Mouse (Mus musculus) spleen, adult 12 weeks (tissue): ENCODE measurements around the gene Pdia5.

ENCODE experiments used
- DNase-seq: peaks from one replicate; pipeline ENCODE4 v3.0.0; 2022; ENCODE audit warnings: low spot score

The Pdia5 gene

DNA sequence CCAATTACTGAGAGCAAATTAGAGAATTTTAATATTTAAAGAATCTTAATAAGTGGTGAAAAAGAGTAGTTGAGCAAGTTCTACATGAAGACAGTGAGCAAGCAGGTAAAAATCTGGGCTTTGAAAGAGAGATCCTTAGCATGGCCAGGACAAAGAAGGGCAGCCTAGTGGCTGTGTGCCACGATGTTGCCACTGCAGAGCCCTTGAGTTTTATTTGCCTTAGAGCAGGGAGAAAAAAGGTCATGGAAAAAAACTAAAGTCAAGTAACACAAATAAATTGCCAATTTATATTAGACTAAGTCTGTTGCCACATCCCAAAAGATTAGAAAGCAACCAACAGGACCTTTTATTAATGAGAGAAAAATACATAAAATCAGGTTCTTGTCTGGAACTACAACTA lies 133.2 kb downstream of the Pdia5 start:
- DNase-seq = no peak
